Comparison of ENCODE assay signal across 7 mouse cellular contexts in genomic region chr14:55584702-55585565, GRCm38 (mm10). TPM values are rescaled to one million over a fixed set of nuclear protein-coding genes. Genes with fewer than 3 reads are reported as not detected.
DNase-seq lines count a peak whose midpoint lies in the region; ATAC-seq lines count a peak whose summit lies in the region.

TSS of gene Emc9 (minus strand) at chr14:55585302.

- peak; percentile 78 for ATAC-seq in intestine, embryonic 14.5 days (replicated peaks; ENCODE audit: low FRiP score, low TSS enrichment, low read depth)
- peak; percentile 85 for ATAC-seq in megakaryocyte-erythroid progenitor cell, adult 5-6 weeks (replicated peaks; ENCODE audit: low FRiP score, low TSS enrichment, poor library complexity, severe bottlenecking)

- DNase-seq in adrenal gland, adult 2 months = peak; percentile 94
- peak; percentile 80 for DNase-seq in embryo, embryonic 10.5 days (ENCODE audit: low spot score)
- peak; percentile 69 to 81 for DNase-seq in gastrocnemius, postnatal 36 days
- DNase-seq in intestine, embryonic 14.5 days (ENCODE audit: low spot score) = peak; percentile 71
- peak; percentile 63 to 68 for DNase-seq in left cerebral cortex, postnatal 25 days (ENCODE audit: low spot score in 2 of 2)
- peak; percentile 36 to 38 for DNase-seq in right cerebral cortex, postnatal 36 days (ENCODE audit: low spot score in 2 of 2)

- peaks cover 40% of the 10 kb centered on the region for H3K36me3 ChIP-seq in intestine, embryonic 14.5 days (ENCODE audit: control insufficient read depth, insufficient read depth, low read length)

- H3K4me1 ChIP-seq in intestine, embryonic 14.5 days (replicated peaks; ENCODE audit: control insufficient read depth, insufficient read depth, low read length) = 0 out of 2 replicates have a peak, but pooled peaks cover 8% of the 10 kb centered on the region

- 2% methylated on average over 43 of the region's 43 CpGs for WGBS in intestine, embryonic 14.5 days

- intact Hi-C loops in gastrocnemius, postnatal 36 days (cut with DNase I) = no loop called here
- intact Hi-C loops in left cerebral cortex, postnatal 25 days (cut with DNase I) = no loop called here

- peak within 1 kb of the TSS; percentile 51 for H3K9ac ChIP-seq in intestine, embryonic 14.5 days (ENCODE audit: low read length)

- peak within 1 kb of the TSS; percentile 76 for H3K4me2 ChIP-seq in intestine, embryonic 14.5 days (ENCODE audit: low read length)

- no peak within 1 kb of the TSS for H3K27ac ChIP-seq in intestine, embryonic 14.5 days (ENCODE audit: low read depth)

- H3K9me3 ChIP-seq in intestine, embryonic 14.5 days (ENCODE audit: control insufficient read depth, low read length) = no peaks in the 10 kb centered on the region

- H3K27me3 ChIP-seq in intestine, embryonic 14.5 days (replicated peaks; ENCODE audit: control insufficient read depth, insufficient read depth, low read length) = peaks cover 6% of the 10 kb centered on the region; the same call in 1 of the 2 replicates

- peak within 1 kb of the TSS; percentile 43 for H3K4me3 ChIP-seq in intestine, embryonic 14.5 days (ENCODE audit: low read depth, low read length)

RNA-seq across cellular contexts. Expression of gene Emc9, which starts in this region (rescaled TPM):
- 10 to 100 TPM; 24.5 to 38.4 TPM for total RNA-seq in adrenal gland, adult 2 months (2021)
- 59.2 and 62.9 TPM in 2 replicates for polyA plus RNA-seq in adrenal gland, adult 2 months (2012; rRNA removed)
- total RNA-seq in gastrocnemius, postnatal 36 days (2021) = 10 to 100 TPM; 29.6 to 34.6 TPM
- polyA plus RNA-seq in intestine, embryonic 14.5 days (2014; fragmentation: Nextera tagmentation; extraction: Ambion mirVana) = 6.3 and 7.0 TPM in 2 replicates
- total RNA-seq in left cerebral cortex, postnatal 25 days (2021) = 10 to 100 TPM; 38.1 to 41.5 TPM
- 37.3 and 44.8 TPM in 2 replicates for total RNA-seq in megakaryocyte-erythroid progenitor cell, adult 5-6 weeks (2014; fragmentation: Nextera tagmentation)
- total RNA-seq in megakaryocyte-erythroid progenitor cell, adult 5-6 weeks (2017) = 22.7 and 26.7 TPM in 2 replicates

Comparison
In these comparisons a context has a peak if more than half of its experiments do, and no peak if none do; other contexts are left out.
1. DNase-seq: peak in every context shown above with its lines; median percentile 94 in adrenal gland, adult 2 months; 80 in embryo, embryonic 10.5 days; 75 in gastrocnemius, postnatal 36 days; 71 in intestine, embryonic 14.5 days; 66 in left cerebral cortex, postnatal 25 days; 37 in right cerebral cortex, postnatal 36 days.